Mouse (Mus musculus): ENCODE measurements around the gene Rd3l. TPM values are rescaled to one million over a fixed set of nuclear protein-coding genes. Genes with fewer than 3 reads are reported as not detected.

Rd3l gene
- polyA plus RNA-seq (2015; fragmentation: Nextera tagmentation; extraction: Ambion mirVana): not detected in 2 replicates

DNA sequence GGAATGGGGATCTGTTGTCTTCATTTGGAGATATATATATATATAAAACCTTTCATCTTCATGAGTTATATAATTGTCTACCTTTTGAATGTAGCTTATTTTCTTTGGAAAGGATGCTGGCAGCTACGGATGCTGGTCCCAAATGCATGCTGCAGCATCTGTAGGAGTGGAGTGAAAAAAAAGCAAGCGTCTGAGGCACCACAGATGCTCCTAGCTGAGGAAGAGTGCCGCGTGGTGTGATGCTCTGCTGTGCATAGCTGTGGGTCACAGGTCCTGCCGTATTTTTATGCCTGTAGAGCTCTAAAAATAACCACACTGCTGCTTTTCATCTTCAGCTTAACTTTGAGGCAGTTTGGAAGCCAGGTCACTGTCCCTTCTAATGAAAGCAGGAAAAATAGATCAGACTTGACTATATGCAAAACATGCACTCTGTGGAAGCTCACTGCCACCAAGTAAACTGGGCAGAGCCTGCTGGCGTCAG lies at the start of gene Rd3l:
TSS of gene Rd3l (minus strand) at position 431 of the 481 bp plus-strand sequence.
- no peak within 1 kb of the TSS for H3K9ac ChIP-seq
- 85% methylated on average over 6 of the region's 6 CpGs for WGBS
- no peaks in the 10 kb centered on the region for H3K36me3 ChIP-seq (ENCODE audit: poor library complexity, severe bottlenecking)
- H3K4me2 ChIP-seq: no peak within 1 kb of the TSS
- H3K4me3 ChIP-seq: no peak within 1 kb of the TSS
- peaks cover 15% of the 10 kb centered on the region for H3K4me1 ChIP-seq
- ATAC-seq: no peak
- no peak within 1 kb of the TSS for H3K27ac ChIP-seq
- H3K9me3 ChIP-seq (replicated peaks): no peaks in the 10 kb centered on the region
- no peaks in the 10 kb centered on the region for H3K27me3 ChIP-seq

DNA sequence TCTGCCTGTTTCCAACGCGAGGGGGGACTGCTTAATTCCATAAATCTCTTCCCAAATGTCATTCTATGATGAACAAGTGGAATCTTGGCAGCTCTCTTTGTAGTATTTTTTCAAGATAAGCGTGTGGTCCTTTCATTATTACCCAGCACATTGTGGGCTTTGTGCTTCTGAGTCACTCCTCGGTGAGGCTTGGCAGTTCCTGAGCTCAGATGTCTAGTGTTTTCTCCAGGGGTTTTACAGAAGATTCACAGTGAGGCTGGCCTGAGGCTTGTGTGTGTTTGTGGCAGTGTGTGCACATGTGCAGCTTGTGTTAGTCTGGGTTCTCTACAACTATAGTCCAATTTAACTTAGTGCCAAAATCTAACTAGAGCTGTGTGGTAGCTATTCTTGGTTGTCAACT lies 46.3 kb upstream of the Rd3l start:
- Histone ChIP-seq H3K4me2 (no peak overlapping the region), H3K27me3 (no peaks in the 10 kb centered on the region), H3K9me3 (replicated peaks) (no peaks in the 10 kb centered on the region), H3K4me1 (no peaks in the 10 kb centered on the region), H3K4me3 (no peak overlapping the region), H3K36me3 (ENCODE audit: poor library complexity, severe bottlenecking) (no peaks in the 10 kb centered on the region), H3K27ac (no peak overlapping the region), H3K9ac (no peak overlapping the region)
- no peak for ATAC-seq
- 79% methylated on average over 4 of the region's 4 CpGs for WGBS

DNA sequence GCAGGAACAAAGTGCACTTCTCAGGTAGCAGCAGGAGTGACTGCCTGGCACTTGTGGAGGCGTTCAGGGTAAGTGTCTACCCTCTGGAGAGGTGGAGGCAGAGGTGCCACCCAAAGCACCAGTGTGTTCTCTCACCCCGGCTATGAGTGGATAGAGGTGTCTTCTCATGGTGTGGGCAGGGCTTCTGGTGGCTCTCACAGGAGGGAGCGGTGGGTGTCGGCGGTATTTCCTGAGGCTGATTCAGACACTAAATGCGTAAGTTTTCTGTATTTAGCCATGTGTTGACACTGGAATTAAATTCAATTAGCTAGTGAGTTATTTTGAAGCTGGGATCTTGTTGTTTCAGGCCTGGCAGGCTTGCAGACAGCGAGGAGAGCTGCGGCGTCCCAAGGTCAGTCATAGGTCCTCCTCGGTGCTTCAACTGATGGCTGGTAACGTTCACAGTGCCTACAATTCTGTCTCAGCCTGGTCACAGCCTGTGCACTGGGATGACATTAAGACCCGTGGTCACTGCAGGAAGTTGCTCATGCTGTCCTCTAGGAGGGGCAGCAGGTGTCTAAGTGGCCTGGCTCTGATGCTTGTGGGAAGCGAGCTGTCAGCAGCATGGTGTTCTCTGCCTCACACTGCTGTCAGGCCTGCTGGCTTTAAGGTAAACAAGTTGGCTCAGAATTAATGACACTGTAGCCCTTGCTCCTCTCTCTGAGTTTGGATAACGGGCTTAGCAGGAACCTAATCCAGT lies 45.0 kb upstream of the Rd3l start:
- no peaks in the 10 kb centered on the region for H3K27me3 ChIP-seq
- H3K4me2 ChIP-seq: no peak overlapping the region
- ATAC-seq: no peak
- H3K4me3 ChIP-seq: no peak overlapping the region
- no peak overlapping the region for H3K27ac ChIP-seq
- WGBS: 86% methylated on average over 14 of the region's 14 CpGs
- H3K9ac ChIP-seq: no peak overlapping the region
- peaks cover 7% of the 10 kb centered on the region; the same call in 1 of the 2 replicates for H3K9me3 ChIP-seq (replicated peaks)
- no peaks in the 10 kb centered on the region for H3K4me1 ChIP-seq
- no peaks in the 10 kb centered on the region for H3K36me3 ChIP-seq (ENCODE audit: poor library complexity, severe bottlenecking)

DNA sequence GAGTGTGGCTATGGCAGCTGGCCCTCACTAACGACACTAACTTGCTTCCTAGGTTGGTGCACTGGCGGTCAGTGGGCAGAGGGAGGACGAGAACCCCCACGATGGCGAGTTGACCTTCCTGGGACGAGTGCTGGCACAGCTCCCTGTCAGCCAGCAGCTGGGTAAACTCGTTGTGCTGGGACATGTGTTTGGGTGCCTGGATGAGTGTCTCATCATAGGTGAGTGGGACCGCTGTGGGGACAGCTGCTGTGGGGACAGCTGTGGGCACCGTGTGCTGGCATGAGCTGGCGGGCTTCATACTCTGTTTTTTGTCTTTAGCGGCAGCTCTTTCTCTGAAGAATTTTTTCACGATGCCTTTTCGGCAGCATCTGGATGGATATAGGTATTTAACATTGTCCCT lies 44.3 kb upstream of the Rd3l start:
- H3K36me3 ChIP-seq (ENCODE audit: poor library complexity, severe bottlenecking): no peaks in the 10 kb centered on the region
- WGBS: 92% methylated on average over 13 of the region's 13 CpGs
- no peak overlapping the region for H3K4me2 ChIP-seq
- H3K27ac ChIP-seq: no peak overlapping the region
- no peak for ATAC-seq
- no peaks in the 10 kb centered on the region for H3K27me3 ChIP-seq
- no peak overlapping the region for H3K4me3 ChIP-seq
- H3K4me1 ChIP-seq: no peaks in the 10 kb centered on the region
- no peak overlapping the region for H3K9ac ChIP-seq
- H3K9me3 ChIP-seq (replicated peaks): peaks cover 7% of the 10 kb centered on the region; the same call in 1 of the 2 replicates

DNA sequence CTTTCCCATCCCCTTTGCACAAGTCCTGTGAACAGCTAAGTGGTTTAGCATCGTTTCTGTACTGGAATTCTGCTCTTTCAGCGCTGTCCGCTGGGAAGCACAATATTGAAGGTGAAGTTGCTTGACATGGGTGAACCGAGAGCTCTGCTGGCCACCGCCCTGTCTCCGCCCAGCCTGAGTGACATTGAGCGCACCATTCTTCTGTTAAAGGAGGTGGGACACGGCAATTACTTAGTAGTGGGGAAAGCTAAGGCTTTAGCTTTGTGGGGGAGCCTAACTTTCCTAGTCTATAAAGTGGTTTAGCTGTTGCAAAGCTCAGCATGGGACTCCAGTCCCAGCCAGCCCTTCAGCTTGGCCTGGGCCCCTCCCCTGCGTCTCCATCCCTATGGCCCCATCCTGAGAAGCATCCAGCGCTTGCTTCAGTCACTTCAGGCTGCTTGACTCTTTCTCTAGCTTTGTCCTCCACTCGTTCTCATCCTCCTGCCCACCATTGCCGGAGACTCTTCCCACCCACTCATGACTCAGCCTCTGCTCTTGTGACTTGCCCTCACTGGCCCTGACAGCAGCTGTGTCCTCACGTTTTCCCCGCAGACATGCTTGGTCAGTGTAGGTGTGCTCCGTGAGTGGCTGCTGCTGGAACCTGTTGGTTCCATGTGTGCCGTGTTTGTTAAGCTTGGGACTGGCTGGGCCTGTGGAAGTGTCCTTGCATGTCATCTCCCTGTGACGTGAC lies 43.6 kb upstream of the Rd3l start:
- Histone ChIP-seq H3K9me3 (replicated peaks) (peaks cover 11% of the 10 kb centered on the region), H3K9ac (no peak overlapping the region), H3K4me1 (no peaks in the 10 kb centered on the region), H3K27me3 (no peaks in the 10 kb centered on the region), H3K27ac (no peak overlapping the region), H3K4me3 (no peak overlapping the region), H3K36me3 (ENCODE audit: poor library complexity, severe bottlenecking) (no peaks in the 10 kb centered on the region), H3K4me2 (no peak overlapping the region)
- WGBS: 79% methylated on average over 17 of the region's 17 CpGs
- ATAC-seq: no peak

DNA sequence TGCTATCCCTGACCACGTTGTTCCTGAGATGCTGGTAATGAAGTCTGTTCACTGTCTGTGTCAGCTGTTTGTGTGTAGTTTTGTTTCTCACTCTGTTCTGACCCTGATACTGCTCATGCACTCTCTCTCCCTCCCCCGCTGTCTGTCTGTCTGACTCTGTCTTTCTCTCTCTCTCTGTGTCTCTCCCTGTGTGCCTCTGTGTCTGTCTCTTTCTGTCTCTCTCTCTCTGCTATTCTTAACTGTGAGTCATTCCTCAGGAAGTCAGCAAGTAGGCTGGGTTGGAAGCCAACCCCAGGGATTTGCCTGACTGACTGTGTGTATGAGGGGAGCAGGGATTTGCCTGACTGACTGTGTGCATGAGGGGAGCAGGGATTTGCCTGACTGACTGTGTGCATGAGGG lies 42.2 kb upstream of the Rd3l start:
- H3K27me3 ChIP-seq: no peaks in the 10 kb centered on the region
- H3K4me1 ChIP-seq: no peaks in the 10 kb centered on the region
- H3K9me3 ChIP-seq (replicated peaks): peaks cover 11% of the 10 kb centered on the region
- WGBS: 91% methylated on average over 2 of the region's 2 CpGs
- no peak overlapping the region for H3K9ac ChIP-seq
- H3K27ac ChIP-seq: no peak overlapping the region
- no peak overlapping the region for H3K4me3 ChIP-seq
- no peak overlapping the region for H3K4me2 ChIP-seq
- H3K36me3 ChIP-seq (ENCODE audit: poor library complexity, severe bottlenecking): no peaks in the 10 kb centered on the region
- no peak for ATAC-seq

DNA sequence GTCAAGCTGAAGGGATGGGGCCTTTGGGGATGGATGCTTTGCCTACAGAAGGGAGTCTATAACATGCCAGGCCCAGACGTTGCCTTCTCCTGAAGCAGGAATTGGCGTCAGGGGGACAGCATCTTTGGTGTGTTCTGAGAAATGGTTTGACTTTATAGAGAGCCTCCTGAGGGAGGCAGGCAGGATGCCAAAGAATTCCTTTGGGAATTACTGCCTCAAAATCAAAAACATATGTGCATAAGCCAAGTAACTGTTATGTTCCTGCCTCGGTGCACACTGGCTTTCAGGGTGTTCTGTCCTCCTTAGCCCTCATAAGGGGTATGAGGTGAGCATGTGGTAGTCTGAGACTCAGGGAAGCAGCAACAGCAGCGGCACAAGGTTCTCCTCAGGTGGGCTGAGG lies 35.2 kb upstream of the Rd3l start:
- Histone ChIP-seq H3K27ac (no peak overlapping the region), H3K36me3 (ENCODE audit: poor library complexity, severe bottlenecking) (no peaks in the 10 kb centered on the region), H3K4me1 (no peaks in the 10 kb centered on the region; the same call in 1 of the 2 replicates), H3K9me3 (replicated peaks) (peaks cover 7% of the 10 kb centered on the region), H3K27me3 (no peaks in the 10 kb centered on the region), H3K4me2 (no peak overlapping the region), H3K9ac (no peak overlapping the region), H3K4me3 (no peak overlapping the region)
- ATAC-seq: no peak
- 81% methylated on average over 4 of the region's 4 CpGs for WGBS

DNA sequence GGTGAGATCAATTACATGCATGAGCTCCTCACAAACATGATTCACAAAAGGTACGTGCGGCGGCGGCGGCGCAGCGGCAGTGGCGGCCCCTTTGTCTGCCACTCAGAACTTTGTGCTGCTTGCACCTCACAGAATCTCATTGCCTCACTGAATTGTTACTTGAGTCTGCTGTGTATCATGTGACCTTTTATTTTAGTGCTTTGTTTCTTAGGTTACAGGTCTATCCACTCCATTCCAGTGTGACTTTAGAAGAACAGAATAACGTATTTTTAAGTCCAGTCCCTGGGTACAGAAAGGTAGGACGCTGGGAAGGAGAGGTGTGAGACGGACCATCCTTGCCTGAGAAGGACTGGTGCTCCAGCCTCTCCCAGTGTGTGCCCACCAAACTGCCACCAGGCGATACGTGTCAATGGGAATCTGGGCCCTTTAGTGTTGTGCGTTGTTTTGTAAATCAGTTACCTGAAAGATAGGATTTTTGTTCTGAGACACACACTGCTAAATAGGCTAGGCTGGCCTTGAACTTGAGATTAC lies 32.2 kb upstream of the Rd3l start:
- Histone ChIP-seq H3K4me3 (peak overlapping the region; percentile 25), H3K4me1 (no peaks in the 10 kb centered on the region; the same call in 1 of the 2 replicates)

DNA sequence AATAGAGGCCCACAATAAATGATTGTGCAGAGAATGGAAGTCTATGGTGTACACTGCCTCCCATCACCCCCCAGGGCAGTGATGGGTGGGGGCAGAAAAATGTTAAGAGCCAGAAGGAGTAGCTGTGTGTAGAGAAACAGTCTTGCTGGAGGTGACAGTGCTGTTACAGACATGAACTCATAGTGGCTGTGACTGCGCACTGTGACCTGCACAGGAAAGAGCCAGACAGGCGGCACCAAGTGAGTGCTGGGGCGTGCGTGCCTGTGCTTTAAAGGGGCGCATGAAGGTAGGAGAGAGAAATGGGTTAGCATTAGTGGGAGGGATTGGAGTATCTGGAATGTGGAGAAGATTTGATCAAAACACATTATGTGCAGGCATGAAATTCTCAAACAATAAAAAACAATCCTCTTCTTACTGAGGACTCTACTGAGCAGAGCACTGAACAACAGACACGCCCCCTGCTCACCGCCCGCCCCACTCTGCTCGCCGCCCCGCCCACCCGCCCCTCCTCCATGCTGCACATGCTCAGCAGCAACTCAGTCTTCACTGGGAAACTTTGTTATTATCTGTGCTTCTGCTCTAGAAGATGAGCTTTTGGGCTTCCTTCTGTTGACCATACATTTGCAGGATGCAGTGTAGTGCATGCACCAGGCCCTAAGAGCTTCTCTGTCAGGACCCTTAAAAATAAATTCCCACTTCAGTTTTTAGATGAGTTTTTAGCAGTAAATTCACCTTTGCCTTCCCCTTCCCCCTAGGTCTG lies 31.6 kb upstream of the Rd3l start:
- Histone ChIP-seq H3K27ac (peak overlapping the region; percentile 63), H3K27me3 (no peaks in the 10 kb centered on the region), H3K4me3 (peak overlapping the region; percentile 25), H3K9me3 (replicated peaks) (no peaks in the 10 kb centered on the region), H3K9ac (no peak overlapping the region; the same call in 1 of the 2 replicates), H3K36me3 (ENCODE audit: poor library complexity, severe bottlenecking) (no peaks in the 10 kb centered on the region), H3K4me2 (peak overlapping the region; percentile 53), H3K4me1 (no peaks in the 10 kb centered on the region; the same call in 1 of the 2 replicates)
- 21% methylated on average over 12 of the region's 12 CpGs for WGBS
- peak; percentile 90 for ATAC-seq

More for the DNA sequence above, 32.2 kb upstream of the Rd3l start:
- 7% methylated on average over 14 of the region's 14 CpGs for WGBS
- peak overlapping the region; percentile 53 for H3K4me2 ChIP-seq
- H3K9ac ChIP-seq: no peak overlapping the region; the same call in 1 of the 2 replicates
- H3K36me3 ChIP-seq (ENCODE audit: poor library complexity, severe bottlenecking): no peaks in the 10 kb centered on the region
- H3K9me3 ChIP-seq (replicated peaks): no peaks in the 10 kb centered on the region
- no peaks in the 10 kb centered on the region for H3K27me3 ChIP-seq
- peak overlapping the region; percentile 63 for H3K27ac ChIP-seq
- peak; percentile 58; the same call in 1 of the 2 replicates for ATAC-seq

DNA sequence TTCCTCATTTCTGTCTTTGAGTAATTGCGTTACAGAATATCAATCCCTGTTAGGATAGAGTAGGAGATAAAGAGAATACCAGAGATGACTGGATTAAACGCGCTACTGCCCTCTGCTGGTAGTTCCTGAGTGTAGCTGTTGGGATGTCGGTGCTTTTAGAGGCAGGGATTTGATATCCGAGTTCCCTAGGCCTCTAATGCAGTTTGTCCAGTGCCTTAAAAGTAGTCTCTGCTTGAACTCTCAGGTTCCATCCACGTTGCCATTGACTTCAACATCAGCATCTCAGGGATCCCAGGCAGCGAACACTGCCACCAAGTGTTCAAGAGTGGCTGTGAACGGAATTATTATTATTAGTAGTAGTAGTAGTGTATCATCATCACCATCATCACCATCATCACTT lies 20.1 kb upstream of the Rd3l start:
- no peaks in the 10 kb centered on the region for H3K27me3 ChIP-seq
- ATAC-seq: peak; percentile 50
- 22% methylated on average over 8 of the region's 8 CpGs for WGBS

DNA sequence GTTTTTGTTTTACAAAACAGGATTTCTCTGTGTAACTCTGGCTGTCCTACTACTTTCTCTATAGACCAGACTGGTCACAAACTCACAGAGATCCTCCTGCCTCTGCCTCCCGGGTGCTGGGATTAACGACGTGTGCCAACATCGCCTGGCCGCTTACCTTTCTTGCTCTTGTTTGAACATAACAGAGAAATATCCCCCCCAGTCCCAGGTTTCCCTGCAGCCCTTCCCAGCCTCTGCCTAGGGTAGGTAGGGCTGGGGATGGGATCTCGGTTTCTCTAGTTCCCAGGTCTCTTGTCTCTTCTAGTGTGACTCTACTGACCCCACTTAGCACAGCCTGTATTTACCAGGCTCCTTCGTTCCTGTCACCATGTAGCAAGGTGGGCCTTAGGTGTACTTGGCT lies 18.6 kb upstream of the Rd3l start:
- WGBS: 93% methylated on average over 7 of the region's 7 CpGs

More for the DNA sequence above, 20.1 kb upstream of the Rd3l start:
- H3K27ac ChIP-seq: no peak overlapping the region
- H3K36me3 ChIP-seq (ENCODE audit: poor library complexity, severe bottlenecking): no peaks in the 10 kb centered on the region
- H3K4me2 ChIP-seq: no peak overlapping the region
- no peak overlapping the region for H3K9ac ChIP-seq
- H3K4me3 ChIP-seq: no peak overlapping the region
- H3K4me1 ChIP-seq: no peaks in the 10 kb centered on the region
- no peaks in the 10 kb centered on the region for H3K9me3 ChIP-seq (replicated peaks)

More for the DNA sequence above, 18.6 kb upstream of the Rd3l start:
- Histone ChIP-seq H3K27ac (no peak overlapping the region), H3K27me3 (no peaks in the 10 kb centered on the region), H3K4me1 (no peaks in the 10 kb centered on the region), H3K9ac (no peak overlapping the region), H3K36me3 (ENCODE audit: poor library complexity, severe bottlenecking) (no peaks in the 10 kb centered on the region), H3K9me3 (replicated peaks) (no peaks in the 10 kb centered on the region), H3K4me3 (no peak overlapping the region), H3K4me2 (no peak overlapping the region)
- no peak for ATAC-seq
